In the genomic region with DNA sequence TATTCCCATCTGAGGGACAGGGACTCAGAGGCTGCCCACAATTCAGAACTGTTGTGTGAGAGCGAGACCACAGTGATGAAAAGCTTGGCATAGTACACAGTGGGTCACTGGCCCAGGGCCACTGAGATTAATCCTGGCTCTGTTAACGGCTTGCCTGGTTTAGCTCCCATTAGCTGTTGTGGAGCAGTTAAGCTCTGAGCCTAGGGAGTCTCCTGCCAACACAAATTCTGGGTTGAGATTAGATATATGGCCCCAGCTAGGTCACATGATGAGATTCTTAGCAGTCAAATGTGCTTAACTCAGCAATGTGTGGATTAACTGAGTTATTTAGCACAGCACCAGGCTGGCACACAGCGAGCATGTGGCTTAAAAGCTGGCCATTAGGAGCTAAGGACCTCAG, we compare ENCODE assay signal across 15 mouse cellular contexts.
DNase-seq lines count a peak whose midpoint lies in the region; ATAC-seq and TF ChIP-seq lines count a peak whose summit lies in the region.
"Had no signal": no experiment of that assay in that cellular context is flagged by ENCODE, and none has a peak within 500 bp of the region (broad histone marks: within the 10 kb centered on the region; RNA-seq: fewer than 3 reads in every experiment).

No protein-coding gene starts in this region.

- no peak for TF ChIP-seq RAD21 in MEL (IDR thresholded peaks at IDR 0.05; ENCODE audit: low read depth, low read length)

- ATAC-seq in embryonic facial prominence, embryonic 14.5 days (ENCODE audit: low read depth): no peak
- ATAC-seq: liver, postnatal 0 days had no signal

- intact Hi-C loops in heart, postnatal 10 days (cut with DNase I): no loop called here
- intact Hi-C loops in gastrocnemius, postnatal 14 days (cut with DNase I; ENCODE audit: low total_unique reads): no loop called here

- H3K79me2 ChIP-seq in MEL (ENCODE audit: control insufficient read depth, insufficient read depth, low read length, poor library complexity): no peaks in the 10 kb centered on the region

- no peak overlapping the region for H3K27ac ChIP-seq in embryonic facial prominence, embryonic 14.5 days (replicated peaks; ENCODE audit: low read depth, low read length)
- no peak overlapping the region for H3K27ac ChIP-seq in embryonic facial prominence, embryonic 10.5 days (replicated peaks)
- no peak overlapping the region for H3K27ac ChIP-seq in heart, embryonic 10.5 days
- no peak overlapping the region for H3K27ac ChIP-seq in MEL (ENCODE audit: control insufficient read depth, low read depth, low read length)
- H3K27ac ChIP-seq: macrophage; stomach, embryonic 15.5 days had no signal

- no peaks in the 10 kb centered on the region for H3K4me1 ChIP-seq in embryonic facial prominence, embryonic 14.5 days (ENCODE audit: control insufficient read depth, insufficient read depth, low read length)
- no peaks in the 10 kb centered on the region for H3K4me1 ChIP-seq in embryonic facial prominence, embryonic 10.5 days
- no peaks in the 10 kb centered on the region for H3K4me1 ChIP-seq in heart, embryonic 10.5 days
- H3K4me1 ChIP-seq in MEL (ENCODE audit: control insufficient read depth in 1 of 2, insufficient read depth in 2 of 2, low read length in 2 of 2): peaks cover 10 to 28% of the 10 kb centered on the region in 2 experiments

- peaks cover 64% of the 10 kb centered on the region for H3K36me3 ChIP-seq in embryonic facial prominence, embryonic 14.5 days (ENCODE audit: control insufficient read depth, insufficient read depth, low read length)
- H3K36me3 ChIP-seq in embryonic facial prominence, embryonic 10.5 days (replicated peaks): peaks cover 74% of the 10 kb centered on the region
- peaks cover 30% of the 10 kb centered on the region for H3K36me3 ChIP-seq in heart, embryonic 10.5 days
- H3K36me3 ChIP-seq in MEL (ENCODE audit: control insufficient read depth in 1 of 2, insufficient read depth in 2 of 2, low read length in 2 of 2): peaks cover 0 to 15% of the 10 kb centered on the region in 2 experiments; a peak in 2 of 4 replicates

- no peaks in the 10 kb centered on the region for H3K9me3 ChIP-seq in embryonic facial prominence, embryonic 14.5 days (ENCODE audit: control insufficient read depth, low read length)
- H3K9me3 ChIP-seq in embryonic facial prominence, embryonic 10.5 days: no peaks in the 10 kb centered on the region
- no peaks in the 10 kb centered on the region for H3K9me3 ChIP-seq in heart, embryonic 10.5 days
- no peaks in the 10 kb centered on the region for H3K9me3 ChIP-seq in MEL (replicated peaks; ENCODE audit: insufficient read depth, low read length)
- H3K9me3 ChIP-seq: stomach, embryonic 15.5 days had no signal

- WGBS in embryonic facial prominence, embryonic 14.5 days: 71% methylated on average over 3 of the region's 3 CpGs
- WGBS in embryonic facial prominence, embryonic 10.5 days: 88% methylated on average over 3 of the region's 3 CpGs
- 68% methylated on average over 3 of the region's 3 CpGs for WGBS in heart, embryonic 10.5 days

- H3K9ac ChIP-seq in embryonic facial prominence, embryonic 14.5 days (ENCODE audit: low read depth, low read length): no peak overlapping the region
- no peak overlapping the region for H3K9ac ChIP-seq in MEL (ENCODE audit: control insufficient read depth, low read depth, low read length, poor library complexity, severe bottlenecking)
- H3K9ac ChIP-seq: liver, postnatal 0 days; stomach, embryonic 15.5 days had no signal

- no peaks in the 10 kb centered on the region for H3K27me3 ChIP-seq in embryonic facial prominence, embryonic 14.5 days (replicated peaks; ENCODE audit: control insufficient read depth, insufficient read depth, low read length)
- H3K27me3 ChIP-seq in embryonic facial prominence, embryonic 10.5 days (replicated peaks; ENCODE audit: low read depth, poor library complexity, severe bottlenecking): no peaks in the 10 kb centered on the region
- peaks cover 88% of the 10 kb centered on the region for H3K27me3 ChIP-seq in heart, embryonic 10.5 days (ENCODE audit: insufficient read depth, poor library complexity, severe bottlenecking)
- H3K27me3 ChIP-seq in MEL (ENCODE audit: control insufficient read depth in 1 of 2, insufficient read depth in 2 of 2, low read length in 2 of 2): no peaks in the 10 kb centered on the region
- H3K27me3 ChIP-seq: stomach, embryonic 15.5 days had no signal

- H3K4me3 ChIP-seq in embryonic facial prominence, embryonic 14.5 days (ENCODE audit: low read depth, low read length): no peak overlapping the region
- H3K4me3 ChIP-seq in embryonic facial prominence, embryonic 10.5 days: no peak overlapping the region
- H3K4me3 ChIP-seq in heart, embryonic 10.5 days: no peak overlapping the region
- no peak overlapping the region for H3K4me3 ChIP-seq in MEL (ENCODE audit: control insufficient read depth in 1 of 2, insufficient read depth in 1 of 2, low read depth in 2 of 2, low read length in 2 of 2)
- H3K4me3 ChIP-seq: erythroblast, embryonic 14.5 days; stomach, embryonic 15.5 days had no signal

- TF ChIP-seq CTCF in MEL (IDR thresholded peaks at IDR 0.05 in 2 of 3, conservative IDR thresholded peaks at IDR 0.05 in 1 of 3; ENCODE audit: control insufficient read depth in 1 of 3, insufficient read depth in 1 of 3, low read depth in 2 of 3, low read length in 3 of 3, poor library complexity in 1 of 3, severe bottlenecking in 1 of 3): no peak
- no peak for TF ChIP-seq CTCF in brain, embryonic 14.5 days (IDR thresholded peaks at IDR 0.05; ENCODE audit: borderline replicate concordance, extremely low read depth, insufficient read depth, insufficient read length)

- H3K4me2 ChIP-seq in embryonic facial prominence, embryonic 14.5 days (ENCODE audit: low read depth, low read length): no peak overlapping the region
- H3K4me2 ChIP-seq: stomach, embryonic 15.5 days had no signal

- DNase-seq in embryonic facial prominence, embryonic 14.5 days (ENCODE audit: low spot score): peak; percentile 24
- no peak for DNase-seq in embryonic facial prominence, embryonic 10.5 days (ENCODE audit: low spot score)
- peak; percentile 35 to 43 for DNase-seq in heart, postnatal 10 days
- no peak for DNase-seq in heart, embryonic 10.5 days (ENCODE audit: low spot score)
- peak; percentile 52 for DNase-seq in MEL (ENCODE audit: low read depth, low spot score)
- DNase-seq in brain, embryonic 14.5 days (ENCODE audit: low read depth): peak; percentile 47
- no peak for DNase-seq in adrenal gland, adult (ENCODE audit: inconsistent age in 2 of 2, low spot score in 1 of 2)
- no peak for DNase-seq in gastrocnemius, postnatal 14 days
- DNase-seq: gastrocnemius, postnatal 25 days; kidney, postnatal 10 days; liver, postnatal 0 days; thymus, postnatal 14 days had no signal

- TF ChIP-seq POLR2A in MEL (IDR thresholded peaks at IDR 0.05; ENCODE audit: control insufficient read depth in 1 of 2, insufficient read depth in 1 of 2, low read depth in 1 of 2, low read length in 2 of 2, poor library complexity in 1 of 2): no peak
- TF ChIP-seq POLR2A in brain, embryonic 14.5 days (IDR thresholded peaks at IDR 0.05; ENCODE audit: borderline replicate concordance, extremely low read depth, insufficient read depth, insufficient read length, poor library complexity, severe bottlenecking): no peak

- no peak; a peak in 2 of 4 replicates for TF ChIP-seq EP300 in MEL (IDR thresholded peaks at IDR 0.05; ENCODE audit: low read depth in 1 of 2, low read length in 2 of 2)

TF ChIP-seq in MEL, 35 proteins besides CTCF, POLR2A, EP300 and RAD21:
- TF ChIP-seq ZNF384 (IDR thresholded peaks at IDR 0.05; ENCODE audit: low read depth, low read length) (no peak), MAFK (IDR thresholded peaks at IDR 0.05; ENCODE audit: borderline replicate concordance, low read depth, low read length) (peak; percentile 54; the same call in 1 of the 2 replicates), TAL1 (IDR thresholded peaks at IDR 0.05; ENCODE audit: low read length) (no peak), GATA1 (IDR thresholded peaks at IDR 0.05; ENCODE audit: low read depth, low read length) (0 out of 2 replicates have a peak, but pooled peaks have one; percentile 22), RCOR1 (IDR thresholded peaks at IDR 0.05; ENCODE audit: low read depth, low read length) (peak; percentile 58; the same call in 1 of the 2 replicates), MAZ (IDR thresholded peaks at IDR 0.05; ENCODE audit: low read depth, low read length) (no peak), USF2 (IDR thresholded peaks at IDR 0.05; ENCODE audit: borderline replicate concordance in 1 of 2, insufficient read depth in 1 of 2, low read depth in 1 of 2, low read length in 2 of 2) (peak in 1 of 2 experiments; percentile 48; a peak in 1 of 4 replicates), USF1 (IDR thresholded peaks at IDR 0.05; ENCODE audit: low read depth, low read length) (peak; percentile 90), ETS1 (IDR thresholded peaks at IDR 0.05; ENCODE audit: low read depth, low read length) (0 out of 2 replicates have a peak, but pooled peaks have one; percentile 37)

Comparison
In these comparisons a context has a peak if more than half of its experiments do, and no peak if none do; other contexts are left out.
1. DNase-seq: peak in embryonic facial prominence, embryonic 14.5 days (single experiment), heart, postnatal 10 days (2 of 2), MEL (single experiment) and brain, embryonic 14.5 days (single experiment); none in embryonic facial prominence, embryonic 10.5 days (single experiment), heart, embryonic 10.5 days (single experiment), adrenal gland, adult (0 of 2) and gastrocnemius, postnatal 14 days (single experiment).